Mouse (Mus musculus) ES-E14 (cell line): ENCODE results near the gene Twsg1. TPM values are rescaled to one million over a fixed set of nuclear protein-coding genes. Genes with fewer than 3 reads are reported as not detected.

Source experiments
- DNase-seq: peaks from one replicate; pipeline ENCODE4 v3.0.0-alpha.2; 2013; ENCODE audit warnings: low read depth, low spot score
- H3K27ac ChIP-seq: 2 replicates; pipeline ENCODE4 v1.5.1; 2012; ENCODE audit warnings: low read depth, mild to moderate bottlenecking, low read length, moderate library complexity, mixed read lengths; ENCODE audit not compliant: poor library complexity, insufficient read depth, severe bottlenecking
- H3K36me3 ChIP-seq: 2 replicates; pipeline ENCODE4 v1.6.1; 2012; ENCODE audit warnings: mild to moderate bottlenecking, low read length, moderate library complexity, mixed read lengths; ENCODE audit not compliant: control insufficient read depth, poor library complexity, insufficient read depth, severe bottlenecking
- H3K4me1 ChIP-seq, 2 experiments: fragments of 150-350 bp in 1 of 2; sonication (generic) in 1 of 2; 2 replicates each; pipeline ENCODE4 v1.6.1; 2012; ENCODE audit warnings: low read length in 2 of 2, mild to moderate bottlenecking in 1 of 2, mixed read lengths in 1 of 2; ENCODE audit not compliant: control insufficient read depth in 2 of 2, insufficient read depth in 2 of 2, poor library complexity in 1 of 2
- H3K4me3 ChIP-seq, 2 experiments: fragments of 150-350 bp in 1 of 2; sonication (generic) in 1 of 2; 2 replicates each; pipeline ENCODE4 v1.5.1; 2012; ENCODE audit warnings: low read length in 2 of 2, low read depth in 1 of 2, mild to moderate bottlenecking in 1 of 2, mixed read lengths in 1 of 2; ENCODE audit not compliant: insufficient read depth in 1 of 2, poor library complexity in 1 of 2, severe bottlenecking in 1 of 2
- H3K9ac ChIP-seq: 2 replicates; pipeline ENCODE4 v1.6.1; 2012; ENCODE audit warnings: low read depth, mild to moderate bottlenecking, low read length, mixed read lengths; ENCODE audit not compliant: poor library complexity, insufficient read depth, severe bottlenecking
- H3K9me3 ChIP-seq: fragments of 150-350 bp; sonication (generic); 2 replicates; pipeline ENCODE4 v1.6.1; 2012; ENCODE audit warnings: low read depth, mild to moderate bottlenecking, low read length; ENCODE audit not compliant: control insufficient read depth, insufficient read depth
- CHD2 ChIP-seq: IDR thresholded peaks from 2 replicates; pipeline ENCODE4 v1.6.1; 2014; ENCODE audit warnings: mild to moderate bottlenecking, low read depth, low read length, inconsistent platforms
- HCFC1 ChIP-seq: IDR thresholded peaks from 2 replicates; pipeline ENCODE4 v1.6.1; 2012; ENCODE audit warnings: low read length, inconsistent platforms, borderline replicate concordance; ENCODE audit not compliant: insufficient read depth
- MAFK ChIP-seq: IDR thresholded peaks from 2 replicates; pipeline ENCODE4 v1.6.1; 2014; ENCODE audit warnings: mild to moderate bottlenecking, low read depth, low read length, inconsistent platforms; ENCODE audit not compliant: insufficient read depth
- ZC3H11A ChIP-seq: IDR thresholded peaks from 2 replicates; pipeline ENCODE4 v1.6.1; 2012; ENCODE audit warnings: low read depth, mild to moderate bottlenecking, inconsistent platforms, low read length, borderline replicate concordance
- ZNF384 ChIP-seq: IDR thresholded peaks from 2 replicates; pipeline ENCODE4 v1.6.1; 2012; ENCODE audit warnings: low read depth, low read length, inconsistent platforms
- in situ Hi-C, 2 experiments: fragments of 600-800 bp; cut with MboI; formaldehyde crosslinking; loops; one replicate each; pipeline ENCODE4 v1.15.1; 2025; ENCODE audit warnings: low sequenced_read_pairs in 2 of 2, inconsistent platforms in 1 of 2; ENCODE audit not compliant: unreplicated experiment in 2 of 2
- total RNA-seq: library from RNA; depleted of rRNA; stranded (reverse); fragments of 300-350 nt; gene quantifications from 2 replicates; pipeline ENCODE4 v1.2.3, GENCODE M21; 2012

The Twsg1 gene
- total RNA-seq, 1 experiment = 34.2 TPM

GRCm38 (mm10) chr17:65956993-65957781 is 6.2 kb upstream of the Twsg1 start:
- Histone ChIP-seq H3K9me3 (no peaks in the 10 kb centered on the region), H3K27ac (no peak overlapping the region; the same call in 1 of the 2 replicates), H3K36me3 (no peaks in the 10 kb centered on the region), H3K4me3 (no peak overlapping the region), H3K4me1 (peaks cover 3 to 25% of the 10 kb centered on the region in 2 experiments; a peak in 2 of 4 replicates), H3K9ac (peak overlapping the region; percentile 39; the same call in 1 of the 2 replicates)
- no peak for TF ChIP-seq CHD2
- no peak for TF ChIP-seq MAFK
- TF ChIP-seq ZNF384 = no peak
- no peak for TF ChIP-seq HCFC1
- TF ChIP-seq ZC3H11A = no peak
- in situ Hi-C loops = no loop called here
- DNase-seq = no peak

- Histone ChIP-seq H3K9me3 (no peaks in the 10 kb centered on the region), H3K4me3 (no peak overlapping the region), H3K27ac (no peak overlapping the region), H3K4me1 (peaks cover 3 to 28% of the 10 kb centered on the region in 2 experiments; a peak in 2 of 4 replicates), H3K36me3 (no peaks in the 10 kb centered on the region), H3K9ac (no peak overlapping the region)
- TF ChIP-seq CHD2 = no peak
- TF ChIP-seq ZNF384 = no peak
- no peak for TF ChIP-seq MAFK
- TF ChIP-seq ZC3H11A = no peak
- TF ChIP-seq HCFC1 = no peak
- in situ Hi-C loops = no loop called here
- DNase-seq = no peak
Measured at GRCm38 (mm10) chr17:65956140-65956539, 5.1 kb upstream of the Twsg1 start.

- no peak overlapping the region for H3K4me3 ChIP-seq
- no peak overlapping the region for H3K27ac ChIP-seq
- TF ChIP-seq ZNF384 (no peak), ZC3H11A (no peak), HCFC1 (no peak), MAFK (no peak), CHD2 (no peak)
- no peak overlapping the region for H3K9ac ChIP-seq
- in situ Hi-C loops = no loop called here
- H3K9me3 ChIP-seq = no peaks in the 10 kb centered on the region
- no peaks in the 10 kb centered on the region for H3K36me3 ChIP-seq
- no peak for DNase-seq
- peaks cover 3 to 32% of the 10 kb centered on the region in 2 experiments; a peak in 3 of 4 replicates for H3K4me1 ChIP-seq
Measured at GRCm38 (mm10) chr17:65953959-65954358, 2.9 kb upstream of the Twsg1 start.

DNA sequence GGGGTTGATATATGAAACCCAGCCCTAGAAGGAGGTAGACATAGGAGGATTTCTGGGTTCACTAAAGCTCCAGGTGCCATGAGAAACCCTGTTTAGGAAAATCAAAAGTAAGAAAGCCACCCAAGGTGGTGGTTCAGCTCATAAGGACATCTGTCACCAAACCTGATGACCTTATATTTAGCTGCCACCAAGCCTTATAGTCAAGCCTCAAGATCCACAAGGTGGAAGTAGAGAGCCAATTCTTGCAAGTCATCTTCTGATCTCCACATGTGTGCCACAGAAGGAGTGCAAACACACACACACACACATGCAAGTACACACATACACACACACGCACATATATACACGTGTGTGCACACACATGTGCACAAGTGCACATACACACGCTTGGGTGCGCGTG is 1.1 kb upstream of the Twsg1 start:
- DNase-seq = no peak
- H3K27ac ChIP-seq = no peak overlapping the region
- in situ Hi-C loops = no loop called here
- no peak for TF ChIP-seq MAFK
- TF ChIP-seq ZC3H11A = no peak
- TF ChIP-seq ZNF384 = no peak
- TF ChIP-seq HCFC1 = no peak
- TF ChIP-seq CHD2 = no peak
- H3K4me3 ChIP-seq = no peak overlapping the region
- H3K36me3 ChIP-seq = peaks cover 7% of the 10 kb centered on the region; the same call in 1 of the 2 replicates
- H3K9me3 ChIP-seq = no peaks in the 10 kb centered on the region
- no peak overlapping the region for H3K9ac ChIP-seq
- H3K4me1 ChIP-seq = peaks cover 3 to 25% of the 10 kb centered on the region in 2 experiments; a peak in 3 of 4 replicates
